Comparison of ENCODE assay signal across 15 mouse cellular contexts in genomic region chr7:118947241-118947640, GRCm38 (mm10).
"Had no signal": no experiment of that assay in that cellular context is flagged by ENCODE, and none has a peak within 500 bp of the region (broad histone marks: within the 10 kb centered on the region; RNA-seq: fewer than 3 reads in every experiment).

No protein-coding gene starts in this region.

- H3K4me1 ChIP-seq: lung, embryonic 15.5 days; midbrain, embryonic 13.5 days; midbrain, embryonic 15.5 days; stomach, embryonic 15.5 days had no signal

- H3K9me3 ChIP-seq: lung, embryonic 15.5 days; megakaryocyte, embryonic 14.5 days; midbrain, embryonic 13.5 days; midbrain, embryonic 15.5 days; neural tube, embryonic 12.5 days; stomach, embryonic 15.5 days had no signal

- H3K4me3 ChIP-seq: lung, embryonic 15.5 days; midbrain, embryonic 13.5 days; midbrain, embryonic 15.5 days; neural tube, embryonic 12.5 days; stomach, embryonic 15.5 days had no signal

- H3K36me3 ChIP-seq: lung, embryonic 15.5 days; midbrain, embryonic 13.5 days; midbrain, embryonic 15.5 days; neural tube, embryonic 12.5 days; stomach, embryonic 15.5 days had no signal

- H3K27ac ChIP-seq: lung, embryonic 15.5 days; macrophage; midbrain, embryonic 13.5 days; midbrain, embryonic 15.5 days; neural tube, embryonic 12.5 days; stomach, embryonic 15.5 days; stomach, postnatal 0 days had no signal

- H3K27me3 ChIP-seq: lung, embryonic 15.5 days; midbrain, embryonic 13.5 days; midbrain, embryonic 15.5 days; neural tube, embryonic 12.5 days; stomach, embryonic 15.5 days had no signal

- DNase-seq: liver, postnatal 0 days; lung, adult 2 months; lung, postnatal 14 days; right cerebral cortex, postnatal 14 days; thymus, adult 2 months; thymus, postnatal 25 days; thymus, postnatal 4 days had no signal
